Mouse (Mus musculus): ENCODE data around the gene Ep400.
A peak's percentile ranks its signal among the peaks of the same experiment; 100 is the strongest.

DNA sequence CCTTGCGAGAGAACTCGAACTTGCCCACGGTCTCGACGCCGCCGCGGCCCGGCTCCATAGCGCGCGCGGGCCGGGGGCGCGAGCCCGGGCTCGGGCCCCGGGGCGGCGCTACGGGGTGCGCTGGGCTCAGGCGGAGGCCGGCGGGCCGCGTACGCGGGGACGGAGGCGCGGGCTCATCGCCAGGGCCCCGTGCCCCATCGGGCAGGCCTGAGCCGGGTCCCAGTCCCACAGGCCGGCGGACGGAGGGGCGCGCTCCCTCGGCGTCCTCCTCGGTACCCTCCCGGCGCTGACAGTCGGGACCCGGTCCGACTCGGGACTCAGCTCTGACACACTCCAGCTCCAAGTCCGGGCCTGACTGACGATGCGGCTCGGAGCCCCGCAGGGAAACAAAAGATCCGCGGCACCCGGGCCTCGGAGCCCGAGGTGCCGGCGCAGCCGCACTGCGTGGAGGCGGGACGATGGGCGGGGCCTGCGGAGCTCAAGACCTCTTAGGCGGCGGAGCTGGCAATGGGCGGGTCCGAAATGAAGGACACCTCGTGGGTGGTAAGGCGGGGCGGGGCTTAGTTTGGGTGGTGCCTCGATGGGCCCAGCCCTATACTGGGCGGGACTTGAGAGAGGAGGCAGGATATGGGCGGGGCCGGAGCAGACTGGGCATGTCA lies 39.3 kb upstream of the Ep400 start, which contains the start of gene Ulk1:
- TF ChIP-seq CTCF (IDR thresholded peaks at IDR 0.05; ENCODE audit: extremely low read depth, insufficient read depth, insufficient read length, insufficient replicate concordance): no peak
- TF ChIP-seq POLR2A (IDR thresholded peaks at IDR 0.05; ENCODE audit: low read depth, low read length): peak; percentile 86
